Mouse (Mus musculus) cerebellum, postnatal 25 days (tissue): ENCODE measurements around the gene Foxa1.

ENCODE experiments used
- DNase-seq, 2 experiments: peaks; one replicate each; pipeline ENCODE4 v3.0.0; 2021; ENCODE audit warnings: mixed read lengths in 2 of 2

Gene Foxa1

GRCm38 (mm10) chr12:57539551-57539985 lies 7.1 kb downstream of the Foxa1 start:
- peak in 1 of 2 experiments; percentile 47 for DNase-seq

- DNase-seq: peak in 1 of 2 experiments; percentile 56
These were observed 7.8 kb downstream of the Foxa1 start for GRCm38 (mm10) chr12:57538588-57539550.

- peak in 1 of 2 experiments; percentile 8 for DNase-seq
These were observed 8.7 kb downstream of the Foxa1 start for GRCm38 (mm10) chr12:57537791-57538587.

- no peak for DNase-seq
These were observed 9.6 kb downstream of the Foxa1 start for GRCm38 (mm10) chr12:57536909-57537670.

GRCm38 (mm10) chr12:57536056-57536908 lies 10.4 kb downstream of the Foxa1 start:
- DNase-seq: peak in 1 of 2 experiments; percentile 7

GRCm38 (mm10) chr12:57534879-57535611 lies 11.7 kb downstream of the Foxa1 start:
- peak in 1 of 2 experiments; percentile 8 for DNase-seq

GRCm38 (mm10) chr12:57534517-57534878 lies 12.2 kb downstream of the Foxa1 start:
- DNase-seq: no peak

GRCm38 (mm10) chr12:57530474-57530873 lies 16.2 kb downstream of the Foxa1 start:
- no peak for DNase-seq

- DNase-seq: no peak
These were observed 18.4 kb downstream of the Foxa1 start for GRCm38 (mm10) chr12:57528335-57528734.

GRCm38 (mm10) chr12:57515702-57516377 lies 30.9 kb downstream of the Foxa1 start:
- no peak for DNase-seq

- no peak for DNase-seq
These were observed 32.2 kb downstream of the Foxa1 start for GRCm38 (mm10) chr12:57514552-57514951.

GRCm38 (mm10) chr12:57511560-57511959 lies 35.2 kb downstream of the Foxa1 start:
- no peak for DNase-seq

- DNase-seq: no peak
These were observed 35.6 kb downstream of the Foxa1 start for GRCm38 (mm10) chr12:57511127-57511526.

GRCm38 (mm10) chr12:57509726-57510125 lies 37.0 kb downstream of the Foxa1 start:
- no peak for DNase-seq

- DNase-seq: no peak
These were observed 37.8 kb downstream of the Foxa1 start for GRCm38 (mm10) chr12:57508938-57509337.

GRCm38 (mm10) chr12:57505329-57505728 lies 41.4 kb downstream of the Foxa1 start:
- DNase-seq: no peak

- no peak for DNase-seq
These were observed 46.5 kb downstream of the Foxa1 start for GRCm38 (mm10) chr12:57500246-57500645.

GRCm38 (mm10) chr12:57496347-57497119 lies 50.2 kb downstream of the Foxa1 start:
- DNase-seq: no peak
